Mouse (Mus musculus): ENCODE measurements at regions not wholly inside any gene's neighbourhood (a gene's known extent, or its start where the extent isn't known, plus 50 kb on each side); places are given as distances from the start of the nearest gene placed in this dataset.

- no peak for TF ChIP-seq CTCF (IDR thresholded peaks at IDR 0.05; ENCODE audit: low read depth, low read length)
- TF ChIP-seq POLR2A (IDR thresholded peaks at IDR 0.05; ENCODE audit: borderline replicate concordance, low read depth, low read length), result no peak
These were observed 179.2 kb upstream of the Sh3bp4 start for GRCm38 (mm10) chr1:88891041-88891440.

Data from bone marrow macrophage, adult 2 months (primary cell).